Mouse (Mus musculus): ENCODE data around the gene Hnrnpm. TPM values are rescaled to one million over a fixed set of nuclear protein-coding genes. Genes with fewer than 3 reads are reported as not detected.
A peak's percentile ranks its signal among the peaks of the same experiment; 100 is the strongest.
"Not testable (repeated sequence)": the region's sequence is repeated elsewhere in the genome, so short reads cannot be mapped to it uniquely, and the experiment has no call there.

Gene Hnrnpm
- polyA plus RNA-seq, 1 experiment: 129 TPM

DNA sequence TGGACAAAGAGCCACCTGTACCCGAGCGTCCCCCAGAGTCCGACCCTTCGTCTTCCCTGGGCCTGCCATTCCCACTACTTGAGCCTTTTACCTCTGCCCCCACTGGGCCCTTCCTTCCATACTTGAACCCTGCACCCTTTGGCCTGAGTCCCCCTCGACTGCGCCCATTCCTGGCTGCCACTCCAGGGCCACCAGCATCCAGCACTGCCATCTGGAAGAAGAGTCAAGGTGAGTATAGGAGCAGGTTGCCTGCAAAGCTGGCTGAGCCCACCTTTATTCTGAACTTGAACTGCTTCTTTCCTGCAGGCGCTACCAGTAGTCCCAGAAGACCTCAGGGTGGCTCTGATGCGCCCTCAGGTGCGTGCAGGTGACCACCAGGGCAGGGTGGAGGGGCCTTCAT is 55.4 kb downstream of the Hnrnpm start:
- Histone ChIP-seq H3K4me3 (ENCODE audit: insufficient read depth, poor library complexity, severe bottlenecking) (no peak overlapping the region), H3K36me3 (ENCODE audit: control insufficient read depth, insufficient read depth) (peaks cover 18% of the 10 kb centered on the region), H3K27me3 (ENCODE audit: control insufficient read depth, insufficient read depth, insufficient read length) (no peaks in the 10 kb centered on the region), H3K79me3 (ENCODE audit: low read depth) (peaks cover 3% of the 10 kb centered on the region), H3K79me2 (ENCODE audit: control insufficient read depth, insufficient read depth) (peaks cover 11% of the 10 kb centered on the region), H3ac (ENCODE audit: control insufficient read depth, insufficient read length, low read depth) (no peak overlapping the region)
- TF ChIP-seq MAX (IDR thresholded peaks at IDR 0.05): no peak
- TF ChIP-seq USF1 (IDR thresholded peaks at IDR 0.05; ENCODE audit: low read depth): no peak
- TF ChIP-seq CEBPB (IDR thresholded peaks at IDR 0.05; ENCODE audit: low read depth): no peak
- no peak for TF ChIP-seq MYOG (IDR thresholded peaks at IDR 0.05; ENCODE audit: control insufficient read depth, extremely low read depth, insufficient read length)
- TF ChIP-seq MYOD1 (IDR thresholded peaks at IDR 0.05; ENCODE audit: control insufficient read depth, insufficient read length, low read depth): no peak
- TF ChIP-seq FOSL1 (IDR thresholded peaks at IDR 0.05; ENCODE audit: insufficient read depth, low read length, poor library complexity, severe bottlenecking): no peak
- no peak for TF ChIP-seq CTCF (IDR thresholded peaks at IDR 0.05; ENCODE audit: control insufficient read depth, insufficient read depth, insufficient read length)

DNA sequence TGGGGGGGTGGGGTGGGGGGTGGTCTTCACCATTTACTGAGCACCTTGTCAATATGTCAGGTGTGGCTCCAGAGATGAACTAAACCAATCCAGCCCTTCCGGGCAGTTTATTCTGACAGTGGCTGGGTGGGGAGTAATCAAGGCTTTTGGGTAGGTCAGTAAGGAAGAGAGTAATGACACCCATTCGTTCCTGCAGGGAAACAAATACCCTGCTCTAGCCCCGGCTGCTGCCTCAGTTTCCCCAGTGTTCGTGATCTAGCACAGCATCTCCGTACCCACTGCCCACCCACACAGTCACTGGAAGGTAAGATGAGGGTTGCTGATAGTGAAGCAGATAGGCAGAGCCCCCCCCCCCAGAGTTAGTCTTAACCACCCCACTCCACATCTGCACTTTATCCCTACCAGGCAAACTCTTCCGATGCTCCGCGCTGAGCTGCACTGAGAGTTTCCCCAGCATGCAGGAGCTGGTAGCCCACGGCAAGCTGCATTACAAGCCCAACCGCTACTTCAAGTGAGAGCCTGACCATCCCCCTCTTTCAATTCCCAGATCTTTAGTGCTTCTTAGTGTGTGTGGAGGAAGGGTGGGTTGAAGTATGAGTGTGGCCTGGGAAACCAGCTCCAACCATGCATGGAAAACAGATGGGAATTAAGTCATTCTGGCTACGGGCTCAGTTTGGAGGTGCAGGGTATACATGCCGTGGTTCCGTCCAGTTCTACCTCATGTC is 56.3 kb downstream of the Hnrnpm start:
- peaks cover 18% of the 10 kb centered on the region for H3K36me3 ChIP-seq (ENCODE audit: control insufficient read depth, insufficient read depth)
- no peak for TF ChIP-seq CTCF (IDR thresholded peaks at IDR 0.05; ENCODE audit: control insufficient read depth, insufficient read depth, insufficient read length)
- no peak for TF ChIP-seq MAX (IDR thresholded peaks at IDR 0.05)
- no peak for TF ChIP-seq CEBPB (IDR thresholded peaks at IDR 0.05; ENCODE audit: low read depth)
- no peak for TF ChIP-seq MYOD1 (IDR thresholded peaks at IDR 0.05; ENCODE audit: control insufficient read depth, insufficient read length, low read depth)
- TF ChIP-seq USF1 (IDR thresholded peaks at IDR 0.05; ENCODE audit: low read depth): no peak
- TF ChIP-seq MYOG (IDR thresholded peaks at IDR 0.05; ENCODE audit: control insufficient read depth, extremely low read depth, insufficient read length): no peak
- no peak for TF ChIP-seq FOSL1 (IDR thresholded peaks at IDR 0.05; ENCODE audit: insufficient read depth, low read length, poor library complexity, severe bottlenecking)
- no peaks in the 10 kb centered on the region for H3K27me3 ChIP-seq (ENCODE audit: control insufficient read depth, insufficient read depth, insufficient read length)
- H3ac ChIP-seq (ENCODE audit: control insufficient read depth, insufficient read length, low read depth): no peak overlapping the region
- H3K79me2 ChIP-seq (ENCODE audit: control insufficient read depth, insufficient read depth): peaks cover 11% of the 10 kb centered on the region
- H3K4me3 ChIP-seq (ENCODE audit: insufficient read depth, poor library complexity, severe bottlenecking): no peak overlapping the region
- peaks cover 3% of the 10 kb centered on the region for H3K79me3 ChIP-seq (ENCODE audit: low read depth)

DNA sequence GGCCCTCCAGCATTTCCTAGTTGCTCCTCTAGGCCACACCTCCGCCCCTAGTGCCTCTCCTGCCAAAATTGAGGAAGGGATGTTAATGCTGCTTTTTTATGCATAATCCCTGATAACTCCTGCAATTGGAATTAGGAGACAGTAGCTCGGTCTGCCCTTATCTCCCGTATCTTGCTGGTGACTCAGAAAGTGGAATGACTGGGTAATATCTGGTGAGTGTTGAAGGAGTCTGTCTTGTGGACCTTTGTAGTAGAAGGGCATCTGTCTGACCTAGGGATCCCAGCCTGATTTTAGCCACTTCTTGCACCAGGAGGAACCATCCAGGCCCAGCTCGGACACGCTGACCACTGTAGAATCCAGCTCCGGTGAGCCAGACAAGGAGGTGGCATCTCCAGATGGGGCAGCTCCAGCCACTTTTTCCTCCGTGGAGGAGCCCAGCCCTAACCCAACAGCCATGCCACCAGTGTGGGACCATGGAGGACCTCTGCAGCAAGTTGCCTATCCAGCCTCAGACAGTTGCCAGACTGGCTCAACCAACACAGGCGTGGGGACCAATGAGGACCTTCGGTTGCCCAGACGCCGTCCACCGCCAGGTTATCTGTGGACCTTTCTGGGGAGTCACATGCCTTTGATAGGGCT is 57.1 kb downstream of the Hnrnpm start:
- Histone ChIP-seq H3K79me3 (ENCODE audit: low read depth) (peaks cover 3% of the 10 kb centered on the region), H3K27me3 (ENCODE audit: control insufficient read depth, insufficient read depth, insufficient read length) (no peaks in the 10 kb centered on the region), H3K4me3 (ENCODE audit: insufficient read depth, poor library complexity, severe bottlenecking) (peak overlapping the region; percentile 48), H3K36me3 (ENCODE audit: control insufficient read depth, insufficient read depth) (peaks cover 18% of the 10 kb centered on the region), H3ac (ENCODE audit: control insufficient read depth, insufficient read length, low read depth) (peak overlapping the region; percentile 58), H3K79me2 (ENCODE audit: control insufficient read depth, insufficient read depth) (peaks cover 11% of the 10 kb centered on the region)
- no peak for TF ChIP-seq USF1 (IDR thresholded peaks at IDR 0.05; ENCODE audit: low read depth)
- TF ChIP-seq MYOG (IDR thresholded peaks at IDR 0.05; ENCODE audit: control insufficient read depth, extremely low read depth, insufficient read length): no peak
- TF ChIP-seq CEBPB (IDR thresholded peaks at IDR 0.05; ENCODE audit: low read depth): no peak
- no peak for TF ChIP-seq MAX (IDR thresholded peaks at IDR 0.05)
- TF ChIP-seq MYOD1 (IDR thresholded peaks at IDR 0.05; ENCODE audit: control insufficient read depth, insufficient read length, low read depth): no peak
- TF ChIP-seq FOSL1 (IDR thresholded peaks at IDR 0.05; ENCODE audit: insufficient read depth, low read length, poor library complexity, severe bottlenecking): no peak
- TF ChIP-seq CTCF (IDR thresholded peaks at IDR 0.05; ENCODE audit: control insufficient read depth, insufficient read depth, insufficient read length): no peak

DNA sequence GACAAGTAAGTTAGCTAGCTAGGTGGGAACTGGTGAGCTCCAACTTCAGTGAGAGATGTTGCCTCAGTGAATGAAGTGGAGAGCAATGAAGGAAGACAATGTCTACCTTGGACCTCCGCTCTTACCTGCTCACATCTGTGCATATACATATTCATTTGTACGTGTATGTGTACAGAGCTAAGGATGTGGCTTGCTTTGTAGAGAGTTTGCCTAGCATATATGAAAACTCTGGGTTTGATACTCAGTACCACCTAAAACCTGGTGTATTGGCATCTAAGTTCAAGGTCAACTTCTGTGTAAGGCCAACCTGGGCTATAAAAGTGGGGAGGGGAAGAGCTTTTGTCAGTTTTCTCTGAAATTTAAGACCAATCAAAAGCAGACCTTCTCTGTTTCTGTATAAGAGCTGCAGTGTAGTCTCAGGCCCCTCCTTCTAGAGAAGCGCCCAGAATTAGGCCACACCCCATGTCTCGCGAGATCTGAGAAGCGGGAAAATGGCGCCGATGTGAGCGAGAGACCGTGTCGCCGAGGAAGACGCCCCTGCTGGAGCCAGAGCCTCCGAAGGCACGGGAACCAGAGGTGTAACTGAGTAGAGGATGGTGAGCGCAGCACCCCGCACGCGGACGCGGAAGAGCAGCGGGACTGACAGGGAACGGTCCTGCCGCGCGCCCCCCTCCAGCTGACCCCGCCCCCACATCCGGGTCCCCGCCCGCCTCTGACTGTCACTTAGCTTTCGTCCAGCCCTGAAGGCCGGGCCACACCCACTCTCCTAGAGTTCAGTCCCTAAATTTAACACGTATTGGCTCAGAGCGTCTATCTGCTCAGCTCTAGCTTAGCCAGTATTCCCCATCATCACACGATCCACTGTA is 57.8 kb downstream of the Hnrnpm start, which contains the start of gene Zfp414:
Gene Zfp414, plus strand, starts transcription at position 470 of the 866 bp plus-strand sequence.
- Histone ChIP-seq H3K79me2 (ENCODE audit: control insufficient read depth, insufficient read depth) (peaks cover 11% of the 10 kb centered on the region), H3K4me3 (ENCODE audit: insufficient read depth, poor library complexity, severe bottlenecking) (peak within 1 kb of the TSS; percentile 48), H3K36me3 (ENCODE audit: control insufficient read depth, insufficient read depth) (peaks cover 11% of the 10 kb centered on the region), H3K27me3 (ENCODE audit: control insufficient read depth, insufficient read depth, insufficient read length) (no peaks in the 10 kb centered on the region), H3K79me3 (ENCODE audit: low read depth) (peaks cover 3% of the 10 kb centered on the region), H3ac (ENCODE audit: control insufficient read depth, insufficient read length, low read depth) (peak within 1 kb of the TSS; percentile 91)
- no peak for TF ChIP-seq CEBPB (IDR thresholded peaks at IDR 0.05; ENCODE audit: low read depth)

DNA sequence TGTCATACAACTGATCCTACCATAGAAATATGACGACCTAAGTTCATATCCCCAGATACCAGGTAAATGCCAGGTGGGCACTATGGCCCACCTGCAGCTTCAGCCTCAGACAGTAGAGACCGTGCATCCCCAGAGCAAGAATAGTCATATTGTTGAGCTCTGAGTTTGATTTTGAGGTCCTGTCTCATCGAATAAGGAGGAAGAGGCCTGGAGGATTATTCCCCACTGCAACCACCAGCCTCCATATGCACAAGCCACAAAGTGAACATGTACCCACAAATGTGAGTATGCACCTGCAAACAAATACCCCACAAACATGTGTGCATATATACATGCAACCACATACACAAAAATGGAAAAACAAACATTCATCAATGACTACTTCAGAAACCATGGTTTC is 59.4 kb downstream of the Hnrnpm start:
- Histone ChIP-seq H3ac (ENCODE audit: control insufficient read depth, insufficient read length, low read depth) (no peak overlapping the region), H3K4me3 (ENCODE audit: insufficient read depth, poor library complexity, severe bottlenecking) (no peak overlapping the region), H3K36me3 (ENCODE audit: control insufficient read depth, insufficient read depth) (peaks cover 11% of the 10 kb centered on the region), H3K79me2 (ENCODE audit: control insufficient read depth, insufficient read depth) (peaks cover 11% of the 10 kb centered on the region), H3K27me3 (ENCODE audit: control insufficient read depth, insufficient read depth, insufficient read length) (no peaks in the 10 kb centered on the region), H3K79me3 (ENCODE audit: low read depth) (peaks cover 3% of the 10 kb centered on the region)
- TF ChIP-seq CEBPB (IDR thresholded peaks at IDR 0.05; ENCODE audit: low read depth): no peak
- TF ChIP-seq FOSL1 (IDR thresholded peaks at IDR 0.05; ENCODE audit: insufficient read depth, low read length, poor library complexity, severe bottlenecking): no peak
- no peak for TF ChIP-seq MYOG (IDR thresholded peaks at IDR 0.05; ENCODE audit: control insufficient read depth, extremely low read depth, insufficient read length)
- no peak for TF ChIP-seq CTCF (IDR thresholded peaks at IDR 0.05; ENCODE audit: control insufficient read depth, insufficient read depth, insufficient read length)
- no peak for TF ChIP-seq MYOD1 (IDR thresholded peaks at IDR 0.05; ENCODE audit: control insufficient read depth, insufficient read length, low read depth)
- TF ChIP-seq MAX (IDR thresholded peaks at IDR 0.05): no peak
- no peak for TF ChIP-seq USF1 (IDR thresholded peaks at IDR 0.05; ENCODE audit: low read depth)

DNA sequence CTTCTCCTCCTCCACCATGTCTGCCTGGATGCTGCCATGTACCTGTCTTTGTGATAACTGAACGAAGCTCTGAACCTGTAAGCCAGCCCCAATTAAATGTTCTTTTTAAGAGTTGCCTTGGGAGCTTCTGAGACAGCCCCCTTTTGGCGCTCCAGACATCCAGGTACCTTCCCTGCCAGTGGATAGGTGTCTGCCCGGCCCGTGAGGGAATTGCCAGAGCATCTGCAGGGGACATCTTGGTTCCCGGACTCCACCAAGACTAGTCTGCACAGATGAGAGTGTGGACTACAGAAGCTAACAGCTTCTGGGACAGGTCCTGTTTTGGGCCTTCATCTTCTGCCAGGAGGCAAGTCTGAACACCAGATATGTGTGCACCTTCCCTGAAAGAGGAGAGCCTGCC is 72.9 kb downstream of the Hnrnpm start:
- not testable (repeated sequence) for H3K4me3 ChIP-seq (ENCODE audit: insufficient read depth, poor library complexity, severe bottlenecking); H3K27me3 ChIP-seq (ENCODE audit: control insufficient read depth, insufficient read depth, insufficient read length); H3K79me2 ChIP-seq (ENCODE audit: control insufficient read depth, insufficient read depth); H3K36me3 ChIP-seq (ENCODE audit: control insufficient read depth, insufficient read depth); H3K79me3 ChIP-seq (ENCODE audit: low read depth); H3ac ChIP-seq (ENCODE audit: control insufficient read depth, insufficient read length, low read depth)

Data from C2C12 (cell line).